Mouse (Mus musculus) midbrain, embryonic 11.5 days (tissue): ENCODE measurements at regions not wholly inside any gene's neighbourhood (a gene's known extent, or its start where the extent isn't known, plus 50 kb on each side); places are given as distances from the start of the nearest gene placed in this dataset.
"Not testable (repeated sequence)": the region's sequence is repeated elsewhere in the genome, so short reads cannot be mapped to it uniquely, and the experiment has no call there.

Source experiments
- ATAC-seq: fragments of 200-750 bp; cut with Nextera tagmentation; 2 replicates; pipeline ENCODE4 v1.8.0; 2017; ENCODE audit warnings: moderate TSS enrichment, moderate library complexity; ENCODE audit not compliant: low FRiP score
- DNase-seq: peaks from one replicate; pipeline ENCODE4 v3.0.0; 2015; ENCODE audit warnings: low spot score; ENCODE audit errors: missing footprints
- H3K27ac ChIP-seq: fragments of 300-500 bp; sonication (generic); 2 replicates; pipeline ENCODE4 v1.5.1; 2014; ENCODE audit warnings: low read depth, low read length
- H3K27me3 ChIP-seq: fragments of 300-500 bp; sonication (generic); 2 replicates; pipeline ENCODE4 v1.6.1; 2014; ENCODE audit warnings: mild to moderate bottlenecking, low read length, moderate library complexity, mixed read lengths; ENCODE audit not compliant: control insufficient read depth, insufficient read depth
- H3K36me3 ChIP-seq: fragments of 300-500 bp; sonication (generic); 2 replicates; pipeline ENCODE4 v1.6.1; 2014; ENCODE audit warnings: mild to moderate bottlenecking, low read length, moderate library complexity, mixed read lengths; ENCODE audit not compliant: control insufficient read depth, insufficient read depth
- H3K4me1 ChIP-seq: fragments of 300-500 bp; sonication (generic); 2 replicates; pipeline ENCODE4 v1.6.1; 2014; ENCODE audit warnings: low read length; ENCODE audit not compliant: control insufficient read depth, insufficient read depth
- H3K4me2 ChIP-seq: fragments of 300-500 bp; sonication (generic); 2 replicates; pipeline ENCODE4 v1.6.1; 2014; ENCODE audit warnings: mild to moderate bottlenecking, moderate library complexity
- H3K4me3 ChIP-seq: fragments of 300-500 bp; sonication (generic); 2 replicates; pipeline ENCODE4 v1.5.1; 2014; ENCODE audit warnings: low read depth, low read length
- H3K9ac ChIP-seq: fragments of 300-500 bp; sonication (generic); 2 replicates; pipeline ENCODE4 v1.6.1; 2014; ENCODE audit warnings: low read length
- H3K9me3 ChIP-seq: fragments of 300-500 bp; sonication (generic); 2 replicates; pipeline ENCODE4 v1.6.1; 2016; ENCODE audit warnings: low read length; ENCODE audit not compliant: control insufficient read depth
- WGBS: fragments of 180-500 bp; shearing (Covaris S2); extraction: QIAGEN DNeasy Blood & Tissue Kit; methylation state at CpG from one replicate; pipeline ENCODE4 v1.1.7; 2014; 5-methylcytosine and 5-hydroxymethylcytosine counted together

GRCm38 (mm10) chr10:108111398-108111797 is 50.6 kb upstream of the Ppp1r12a start:
- Histone ChIP-seq H3K9ac (no peak overlapping the region), H3K27ac (no peak overlapping the region), H3K27me3 (no peaks in the 10 kb centered on the region), H3K4me3 (no peak overlapping the region), H3K4me2 (no peak overlapping the region), H3K9me3 (no peaks in the 10 kb centered on the region), H3K4me1 (no peaks in the 10 kb centered on the region), H3K36me3 (no peaks in the 10 kb centered on the region)
- 85% methylated on average over 4 of the region's 4 CpGs for WGBS
- DNase-seq (no peak), ATAC-seq (no peak)

GRCm38 (mm10) chr10:108110891-108111290 is 51.1 kb upstream of the Ppp1r12a start:
- no peaks in the 10 kb centered on the region for H3K27me3 ChIP-seq
- H3K4me3 ChIP-seq, result no peak overlapping the region
- ATAC-seq (no peak), DNase-seq (peak; percentile 19)
- H3K27ac ChIP-seq, result no peak overlapping the region
- H3K9ac ChIP-seq, result no peak overlapping the region
- H3K4me2 ChIP-seq, result no peak overlapping the region
- WGBS, result 79% methylated on average over 7 of the region's 7 CpGs
- H3K36me3 ChIP-seq, result no peaks in the 10 kb centered on the region
- H3K4me1 ChIP-seq, result no peaks in the 10 kb centered on the region
- H3K9me3 ChIP-seq, result no peaks in the 10 kb centered on the region

GRCm38 (mm10) chr10:108110197-108110596 is 51.8 kb upstream of the Ppp1r12a start:
- Histone ChIP-seq H3K27me3 (no peaks in the 10 kb centered on the region), H3K9me3 (no peaks in the 10 kb centered on the region), H3K9ac (no peak overlapping the region), H3K27ac (no peak overlapping the region), H3K4me3 (no peak overlapping the region), H3K4me1 (no peaks in the 10 kb centered on the region), H3K36me3 (no peaks in the 10 kb centered on the region), H3K4me2 (no peak overlapping the region)
- DNase-seq (peak; percentile 54), ATAC-seq (no peak)

DNA sequence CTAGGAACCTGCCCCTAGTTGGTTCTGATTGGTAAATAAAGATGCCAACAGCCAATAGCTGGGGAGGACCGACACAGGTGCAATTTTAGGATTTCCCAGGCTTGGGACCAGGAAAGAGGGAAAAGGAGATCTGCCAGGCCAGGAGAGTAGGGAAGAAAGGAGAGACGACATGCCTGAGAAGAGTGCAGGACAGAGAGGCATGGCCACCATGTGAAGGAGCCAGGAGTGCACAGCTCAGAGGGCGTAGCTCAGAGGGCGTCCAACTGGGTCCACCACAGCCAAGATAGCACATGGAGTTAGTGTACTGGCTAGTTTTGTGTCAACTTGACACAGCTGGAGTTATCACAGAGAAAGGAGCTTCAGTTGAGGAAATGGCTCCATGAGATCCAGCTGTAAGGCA is 53.5 kb upstream of the Ppp1r12a start:
- not testable (repeated sequence) for H3K4me3 ChIP-seq, H3K9me3 ChIP-seq, H3K27ac ChIP-seq, H3K27me3 ChIP-seq, H3K9ac ChIP-seq, H3K36me3 ChIP-seq, H3K4me1 ChIP-seq, H3K4me2 ChIP-seq, ATAC-seq
- peak; percentile 62 for DNase-seq
- WGBS, result 85% methylated on average over 4 of the region's 4 CpGs

GRCm38 (mm10) chr10:108101521-108101920 is 60.5 kb upstream of the Ppp1r12a start:
- 93% methylated on average over 7 of the region's 7 CpGs for WGBS
- H3K4me2 ChIP-seq, result no peak overlapping the region
- H3K27ac ChIP-seq, result no peak overlapping the region
- H3K27me3 ChIP-seq, result no peaks in the 10 kb centered on the region
- no peak overlapping the region for H3K9ac ChIP-seq
- no peaks in the 10 kb centered on the region for H3K9me3 ChIP-seq
- no peaks in the 10 kb centered on the region for H3K36me3 ChIP-seq
- ATAC-seq (no peak), DNase-seq (no peak)
- no peak overlapping the region for H3K4me3 ChIP-seq
- no peaks in the 10 kb centered on the region for H3K4me1 ChIP-seq

GRCm38 (mm10) chr10:108093043-108093442 is 69.0 kb upstream of the Ppp1r12a start:
- no peaks in the 10 kb centered on the region for H3K36me3 ChIP-seq
- H3K27ac ChIP-seq, result no peak overlapping the region
- no peaks in the 10 kb centered on the region for H3K9me3 ChIP-seq
- H3K27me3 ChIP-seq, result no peaks in the 10 kb centered on the region
- H3K4me2 ChIP-seq, result no peak overlapping the region
- no peak overlapping the region for H3K4me3 ChIP-seq
- DNase-seq (no peak), ATAC-seq (no peak)
- no peak overlapping the region for H3K9ac ChIP-seq
- H3K4me1 ChIP-seq, result no peaks in the 10 kb centered on the region
- WGBS, result 85% methylated on average over 2 of the region's 2 CpGs

- no peaks in the 10 kb centered on the region for H3K36me3 ChIP-seq
- WGBS, result 76% methylated on average over 8 of the region's 8 CpGs
- no peak for DNase-seq
Observed at GRCm38 (mm10) chr10:108089375-108089981, 72.5 kb upstream of the Ppp1r12a start.

GRCm38 (mm10) chr10:108088883-108089282 is 73.1 kb upstream of the Ppp1r12a start:
- no peak for ATAC-seq
- WGBS, result 83% methylated on average over 8 of the region's 8 CpGs

More at GRCm38 (mm10) chr10:108089375-108089981, 72.5 kb upstream of the Ppp1r12a start:
- Histone ChIP-seq H3K27me3 (no peaks in the 10 kb centered on the region), H3K9ac (no peak overlapping the region), H3K9me3 (no peaks in the 10 kb centered on the region), H3K4me1 (no peaks in the 10 kb centered on the region), H3K4me2 (no peak overlapping the region), H3K27ac (no peak overlapping the region), H3K4me3 (no peak overlapping the region)
- ATAC-seq, result no peak

DNA sequence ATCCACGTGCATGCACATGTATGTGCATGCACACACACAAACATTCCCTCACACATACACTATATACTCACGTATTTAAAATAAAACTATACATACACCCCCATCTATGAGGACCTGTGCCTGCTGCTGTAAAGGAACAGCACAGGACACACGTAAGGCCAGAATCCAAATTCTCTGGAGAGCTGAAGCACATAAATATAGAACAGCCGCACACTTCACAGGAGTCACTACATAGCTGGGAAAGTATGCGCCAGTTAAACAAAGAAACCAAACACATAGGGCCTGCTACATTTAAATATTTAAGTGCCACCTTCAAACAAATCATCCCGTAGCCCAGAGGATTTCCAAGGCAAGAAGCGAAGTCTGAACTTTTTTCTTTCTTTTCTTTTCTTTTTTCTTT is 73.8 kb upstream of the Ppp1r12a start:
- Histone ChIP-seq H3K9ac (no peak overlapping the region), H3K4me2 (no peak overlapping the region), H3K27me3 (no peaks in the 10 kb centered on the region), H3K36me3 (no peaks in the 10 kb centered on the region), H3K4me3 (no peak overlapping the region), H3K27ac (no peak overlapping the region), H3K9me3 (no peaks in the 10 kb centered on the region), H3K4me1 (no peaks in the 10 kb centered on the region)
- ATAC-seq (no peak), DNase-seq (no peak)
- 84% methylated on average over 7 of the region's 7 CpGs for WGBS

More at GRCm38 (mm10) chr10:108088883-108089282, 73.1 kb upstream of the Ppp1r12a start:
- no peak overlapping the region for H3K27ac ChIP-seq
- H3K4me3 ChIP-seq, result no peak overlapping the region
- no peaks in the 10 kb centered on the region for H3K36me3 ChIP-seq
- no peak overlapping the region for H3K4me2 ChIP-seq
- no peaks in the 10 kb centered on the region for H3K4me1 ChIP-seq
- H3K27me3 ChIP-seq, result no peaks in the 10 kb centered on the region
- H3K9me3 ChIP-seq, result no peaks in the 10 kb centered on the region
- H3K9ac ChIP-seq, result no peak overlapping the region
- DNase-seq, result no peak
